Mouse (Mus musculus): ENCODE measurements around the gene Cdh26. TPM values are rescaled to one million over a fixed set of nuclear protein-coding genes. Genes with fewer than 3 reads are reported as not detected.

Gene Cdh26
- under 1 TPM; 0.31 to 0.39 TPM for total RNA-seq (2021)
- long read RNA-seq, experiment 1, result 0 reads
- long read RNA-seq, experiment 2, partial matches to known transcripts, result 1 of 1 reads
- long read RNA-seq, experiment 2, other reads (novel, unspliced or antisense), result 0 of 1 reads

- intact Hi-C loops (cut with DNase I), result no loop called here
- DNase-seq, result no peak
Measured at GRCm38 (mm10) chr2:178430231-178430630, at the start of gene Cdh26. Gene Cdh26 (plus strand): TSS chr2:178430531.

GRCm38 (mm10) chr2:178407053-178407815 is 23.1 kb upstream of the Cdh26 start, which contains the start of gene Sycp2:
Gene Sycp2 (minus strand): TSS chr2:178407685.
- intact Hi-C loops (cut with DNase I), result no loop called here
- DNase-seq, result no peak

DNA sequence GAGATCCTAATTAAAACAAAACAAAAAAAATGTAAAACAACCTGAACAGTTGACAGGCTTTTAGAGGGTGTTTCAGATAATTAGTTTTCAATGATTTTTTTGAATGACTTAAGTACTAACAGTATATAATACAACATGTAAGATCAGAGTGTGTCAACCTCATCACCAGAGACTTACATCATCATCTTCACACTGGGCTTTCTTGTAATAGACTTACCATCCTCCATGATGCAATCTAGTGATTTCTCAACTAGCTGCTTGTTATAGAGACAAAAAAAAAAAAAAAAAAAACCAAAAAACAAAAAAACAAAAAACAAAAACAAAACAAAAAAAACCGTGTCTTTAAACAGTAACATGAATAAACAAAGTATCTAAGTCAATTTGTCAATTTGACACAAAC is 21.3 kb upstream of the Cdh26 start:
- intact Hi-C loops (cut with DNase I), result no loop called here
- DNase-seq, result no peak

DNA sequence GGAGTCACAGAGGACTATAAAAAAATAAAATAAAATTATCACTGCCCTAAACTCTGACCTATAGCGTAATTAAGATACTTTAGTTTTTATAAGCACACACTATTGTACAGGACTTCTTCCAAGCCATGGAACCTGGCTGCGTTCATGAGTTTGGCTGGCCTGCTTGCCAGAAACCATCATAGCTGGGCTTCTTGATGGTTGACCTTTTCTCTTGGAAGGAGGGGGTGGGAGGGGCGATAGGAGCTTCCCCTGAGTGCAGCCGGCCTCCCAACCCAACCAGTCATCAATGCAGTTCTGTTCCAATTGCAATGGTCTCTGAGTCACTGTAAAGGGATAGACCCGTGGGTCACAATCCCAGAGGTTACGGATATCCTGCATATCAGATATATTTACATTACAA is 20.0 kb upstream of the Cdh26 start:
- DNase-seq, result no peak
- intact Hi-C loops (cut with DNase I), result no loop called here

DNA sequence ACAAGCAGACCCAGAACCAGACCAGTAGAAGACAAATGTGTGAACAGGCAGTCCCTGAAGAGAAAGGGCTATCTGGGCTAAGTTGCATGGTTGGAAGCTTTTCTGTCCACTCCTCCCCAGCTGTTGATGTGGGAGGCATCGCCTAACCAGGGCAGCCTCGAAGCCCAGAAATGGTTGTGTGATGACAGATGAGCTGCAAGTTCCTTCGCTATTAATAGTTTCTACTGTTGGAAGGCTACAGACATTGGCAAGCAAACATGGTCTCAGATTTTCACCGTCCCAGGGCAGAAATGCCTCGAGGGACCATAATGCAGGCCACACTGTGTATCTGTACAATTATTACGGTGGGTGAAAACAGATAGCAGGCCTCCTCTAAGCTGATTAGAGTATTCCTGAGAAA is 17.7 kb upstream of the Cdh26 start:
- intact Hi-C loops (cut with DNase I), result no loop called here
- peak; percentile 47 to 64 for DNase-seq

DNA sequence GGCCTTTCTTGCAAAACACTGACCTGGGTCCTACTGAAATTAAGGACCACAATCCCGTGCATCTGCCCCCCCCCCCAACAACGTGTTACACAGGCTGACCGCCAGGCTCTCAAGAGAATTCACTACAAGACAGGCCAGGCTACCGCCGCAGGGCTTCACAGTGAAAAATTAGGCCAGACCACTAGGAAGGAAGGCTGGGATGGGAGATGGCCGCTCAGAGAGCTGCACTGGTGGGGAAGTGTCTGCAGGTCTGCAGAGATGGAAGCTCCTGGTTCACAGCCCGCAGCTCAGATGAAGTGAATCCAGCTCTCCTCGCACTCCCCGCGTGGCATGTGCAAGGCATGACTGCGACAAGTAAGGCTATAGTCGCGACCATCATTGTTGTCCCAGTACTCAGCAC is 17.2 kb upstream of the Cdh26 start:
- intact Hi-C loops (cut with DNase I), result no loop called here
- peak in 1 of 2 experiments; percentile 28 for DNase-seq

DNA sequence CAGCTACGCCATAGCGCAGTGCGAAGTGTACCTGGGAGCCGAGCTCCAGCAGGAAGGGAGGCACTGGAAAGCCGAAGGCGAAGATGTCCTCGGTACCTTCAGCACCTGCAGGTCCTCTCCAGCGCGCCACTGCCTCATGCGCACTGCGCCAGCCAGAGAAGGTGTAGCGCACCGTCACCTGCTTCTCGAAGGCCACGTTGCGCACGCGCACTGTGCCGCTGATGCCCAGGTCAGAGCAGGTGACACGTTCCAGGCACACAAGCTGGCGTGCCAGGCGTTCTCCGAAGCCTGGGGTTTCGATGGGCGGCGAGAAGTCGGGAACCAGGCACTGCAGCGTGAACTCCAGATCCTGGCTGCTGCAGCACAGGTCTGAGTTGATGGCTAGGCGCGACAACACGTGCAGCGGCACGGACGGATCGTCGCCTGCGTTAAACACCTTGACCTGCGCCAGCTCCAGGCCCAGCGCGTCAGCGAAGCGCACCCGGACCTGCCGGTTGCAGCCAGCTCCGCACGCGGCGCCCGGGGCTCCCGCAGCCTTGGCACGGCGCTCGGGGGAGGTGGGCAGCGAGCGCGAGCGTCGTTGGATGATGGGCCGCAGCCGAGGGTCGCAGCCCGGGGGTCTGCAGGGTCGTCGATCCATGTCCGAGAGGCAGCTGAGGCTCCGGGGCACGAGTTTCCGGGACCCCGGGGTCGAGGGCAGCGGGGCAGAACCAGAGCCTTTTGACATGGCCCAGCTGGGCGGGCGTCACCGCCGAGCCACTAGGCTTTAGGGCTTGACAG is 16.7 kb upstream of the Cdh26 start:
- intact Hi-C loops (cut with DNase I), result no loop called here
- peak; percentile 50 to 62 for DNase-seq

DNA sequence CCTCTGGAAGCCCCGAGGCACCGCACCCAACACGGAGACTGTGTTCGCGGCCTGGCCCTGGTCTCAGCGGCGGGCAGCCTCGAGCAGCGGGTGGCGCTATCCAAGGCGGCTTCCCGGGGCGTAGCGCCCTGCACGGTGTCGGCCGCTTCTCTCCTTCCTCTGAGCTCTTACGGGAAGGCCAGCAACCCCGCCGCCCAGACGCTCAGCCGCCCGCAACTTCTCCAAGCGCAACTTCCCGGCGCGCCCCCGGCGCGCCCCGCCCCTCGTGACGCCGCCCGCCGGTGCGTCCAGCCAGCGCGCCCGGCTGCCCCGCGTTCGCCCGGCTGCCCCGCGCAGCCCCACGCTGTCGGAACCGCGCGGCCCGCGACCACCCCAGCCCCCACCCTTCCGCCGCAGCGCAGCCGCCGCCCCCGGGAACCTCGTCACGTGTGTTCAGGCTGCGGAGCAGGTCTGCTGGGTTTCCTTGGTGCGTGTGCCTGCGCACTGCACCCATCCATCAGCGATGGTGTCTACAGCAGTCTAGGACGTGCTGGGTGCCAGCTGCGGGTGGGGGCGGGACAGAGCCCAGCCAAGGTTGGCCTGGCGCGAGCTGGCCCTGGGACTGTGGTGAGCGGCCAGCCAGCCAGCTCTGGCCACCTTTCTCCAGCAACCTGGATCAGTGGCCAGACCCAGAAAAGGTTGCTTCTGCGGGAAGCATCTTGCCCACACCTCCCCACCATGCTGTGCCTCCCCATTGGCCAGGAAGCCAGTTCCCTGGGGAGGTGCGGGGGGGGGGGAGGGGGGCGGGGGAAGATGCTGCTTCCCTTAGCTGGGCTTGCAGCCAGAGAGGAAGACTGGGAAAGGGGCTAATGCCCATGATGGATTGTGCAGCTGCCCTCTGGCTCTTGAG is 15.8 kb upstream of the Cdh26 start, which contains the start of the genes Ppp1r3d and Fam217b:
Gene Ppp1r3d, minus strand, starts transcription at position 212 of the 889 bp plus-strand sequence.
Gene Fam217b, plus strand, starts transcription at position 264 of the 889 bp plus-strand sequence.
- DNase-seq, result peak; percentile 69 to 72
- intact Hi-C loops (cut with DNase I), result no loop called here

GRCm38 (mm10) chr2:178415150-178415448 is 15.2 kb upstream of the Cdh26 start:
- DNase-seq, result no peak
- intact Hi-C loops (cut with DNase I), result no loop called here

DNA sequence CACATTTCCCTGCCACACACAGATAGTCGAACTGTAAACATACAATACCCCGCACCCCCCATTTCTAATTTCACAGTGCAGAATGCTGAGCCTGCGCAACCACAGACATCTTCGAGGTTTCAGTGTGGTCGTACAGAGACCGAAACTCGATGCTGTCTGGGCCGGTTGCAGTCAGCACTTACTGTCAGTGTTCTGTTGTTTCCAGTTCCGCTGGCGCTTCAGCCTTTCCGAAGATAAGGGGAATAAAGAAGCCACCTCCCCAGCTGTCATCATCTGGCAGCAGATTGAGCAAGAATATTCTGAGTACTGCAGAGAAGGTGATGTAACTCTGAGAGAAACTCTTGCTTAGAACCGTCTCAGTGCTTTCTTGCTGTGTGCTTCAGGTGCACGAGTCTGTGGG is 13.9 kb upstream of the Cdh26 start:
- intact Hi-C loops (cut with DNase I), result no loop called here
- peak; percentile 23 to 31 for DNase-seq

DNA sequence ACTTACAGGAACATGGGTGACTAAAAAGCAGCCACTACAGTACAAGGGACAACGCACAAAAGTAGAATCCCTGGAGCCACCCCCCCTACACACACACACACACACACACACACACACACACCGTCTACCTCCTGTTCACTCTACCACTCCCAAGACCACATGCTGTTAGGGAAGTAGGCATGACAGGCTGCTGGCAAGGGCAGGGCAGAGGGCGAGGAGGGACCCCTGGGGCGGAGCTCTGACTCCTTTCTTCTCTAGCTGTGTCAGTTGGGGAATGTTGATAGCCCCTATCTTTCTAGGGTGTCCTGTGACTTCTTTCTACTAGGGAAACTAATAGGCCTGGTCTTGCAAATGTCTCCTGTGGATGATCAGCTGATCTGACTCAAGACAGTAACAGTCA is 13.4 kb upstream of the Cdh26 start:
- intact Hi-C loops (cut with DNase I), result no loop called here
- DNase-seq, result peak in 1 of 2 experiments; percentile 13

DNA sequence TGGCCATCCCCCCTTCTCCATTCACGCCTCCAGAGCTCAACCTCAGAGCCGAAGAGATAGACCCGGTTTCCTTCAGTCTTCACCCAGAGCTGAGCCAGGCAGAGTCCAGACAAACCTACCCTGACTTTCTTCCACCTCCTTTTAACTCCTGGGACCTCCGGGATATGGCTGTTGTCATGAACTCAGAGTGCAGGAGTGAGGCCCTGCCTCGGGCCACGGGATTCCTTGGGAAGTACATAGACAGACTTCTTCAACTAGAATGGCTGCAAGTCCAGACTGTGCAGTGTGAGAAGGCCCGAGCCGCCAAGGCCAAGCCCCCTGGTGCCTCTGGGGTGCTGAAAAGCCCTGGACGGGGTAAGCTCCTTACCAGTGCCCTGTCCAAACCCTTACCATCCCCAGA is 9.8 kb upstream of the Cdh26 start:
- intact Hi-C loops (cut with DNase I), result loop anchor here (10.0 kb wide), 1 partner anchor 154 kb away; no protein-coding TSS in a partner anchor
- no peak for DNase-seq

GRCm38 (mm10) chr2:178421603-178422002 is 8.7 kb upstream of the Cdh26 start:
- intact Hi-C loops (cut with DNase I), result loop anchor here (10.0 kb wide), 1 partner anchor 153 kb away; no protein-coding TSS in a partner anchor
- no peak for DNase-seq

GRCm38 (mm10) chr2:178422186-178422585 is 8.1 kb upstream of the Cdh26 start:
- intact Hi-C loops (cut with DNase I), result loop anchor here (10.0 kb wide), 1 partner anchor 153 kb away; no protein-coding TSS in a partner anchor

GRCm38 (mm10) chr2:178423223-178423622 is 7.1 kb upstream of the Cdh26 start:
- DNase-seq, result no peak
- intact Hi-C loops (cut with DNase I), result loop anchor here (10.0 kb wide), 1 partner anchor 152 kb away; no protein-coding TSS in a partner anchor

More at GRCm38 (mm10) chr2:178422186-178422585, 8.1 kb upstream of the Cdh26 start:
- DNase-seq, result no peak

- DNase-seq, result peak in 1 of 2 experiments; percentile 45
- intact Hi-C loops (cut with DNase I), result loop anchor here (1.0 to 10.0 kb wide), 3 partner anchors 81 to 241 kb away; no protein-coding TSS in a partner anchor
Measured at GRCm38 (mm10) chr2:178426229-178426628, 4.1 kb upstream of the Cdh26 start.

GRCm38 (mm10) chr2:178427181-178427580 is 3.1 kb upstream of the Cdh26 start:
- intact Hi-C loops (cut with DNase I), result loop anchor here (5.0 to 10.0 kb wide), 2 partner anchors 148 to 240 kb away; no protein-coding TSS in a partner anchor
- DNase-seq, result no peak

DNA sequence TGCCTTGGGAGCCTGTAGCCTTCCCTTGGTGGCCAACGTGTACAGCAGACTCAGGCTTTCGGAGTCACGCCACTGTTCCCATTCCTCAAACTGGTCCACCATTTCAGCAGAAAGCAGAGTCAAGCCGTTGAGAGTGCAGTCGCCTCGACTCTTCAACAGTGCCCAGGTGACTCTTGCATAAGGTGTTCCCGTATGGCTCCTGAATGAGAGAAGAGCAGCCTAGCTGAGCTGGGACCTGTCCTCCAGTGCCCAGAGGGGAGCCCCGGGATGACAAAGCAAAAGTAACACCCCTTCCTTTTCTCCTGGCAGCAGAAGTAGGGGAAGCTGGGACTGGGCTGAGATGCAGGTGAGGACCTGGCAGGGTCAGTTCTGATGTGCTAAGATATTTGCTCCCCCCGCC is 2.1 kb upstream of the Cdh26 start:
- no peak for DNase-seq
- intact Hi-C loops (cut with DNase I), result loop anchor here (5.0 to 10.0 kb wide), 2 partner anchors 147 to 239 kb away; no protein-coding TSS in a partner anchor

DNA sequence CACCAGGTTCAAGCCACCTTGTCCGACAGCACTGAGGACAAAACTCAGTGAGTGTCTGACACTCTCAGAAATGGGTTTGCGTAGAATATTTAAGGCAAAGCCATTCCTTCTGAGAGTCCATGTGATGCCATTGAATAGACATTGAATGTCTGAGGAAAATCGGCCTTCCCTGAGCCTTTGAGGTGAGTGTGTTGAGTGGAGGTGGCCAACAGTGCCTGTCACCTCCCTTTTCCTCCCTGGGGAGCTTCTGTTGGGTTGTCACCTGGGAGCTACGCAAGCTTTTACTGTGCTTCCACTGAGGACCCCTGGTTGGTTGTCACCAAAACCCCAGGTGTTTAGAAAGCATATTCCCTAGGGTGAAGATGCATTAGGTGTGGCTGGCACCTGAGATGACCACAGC is 1.7 kb upstream of the Cdh26 start:
- intact Hi-C loops (cut with DNase I), result loop anchor here (5.0 to 10.0 kb wide), 2 partner anchors 146 to 239 kb away; no protein-coding TSS in a partner anchor
- DNase-seq, result no peak

- DNase-seq, result no peak
- intact Hi-C loops (cut with DNase I), result loop anchor here (5.0 to 10.0 kb wide), 2 partner anchors 145 to 238 kb away; no protein-coding TSS in a partner anchor
Measured at GRCm38 (mm10) chr2:178429426-178429825, 905 bp upstream of the Cdh26 start.
